Mouse (Mus musculus) monocyte, adult 2 months (primary cell): ENCODE measurements around the gene Dctpp1.

Experiments
- DNase-seq, 2 experiments: peaks; one replicate each; pipeline ENCODE4 v3.0.0; 2022; ENCODE audit warnings: low spot score in 2 of 2, low read depth in 1 of 2

Gene Dctpp1

DNA sequence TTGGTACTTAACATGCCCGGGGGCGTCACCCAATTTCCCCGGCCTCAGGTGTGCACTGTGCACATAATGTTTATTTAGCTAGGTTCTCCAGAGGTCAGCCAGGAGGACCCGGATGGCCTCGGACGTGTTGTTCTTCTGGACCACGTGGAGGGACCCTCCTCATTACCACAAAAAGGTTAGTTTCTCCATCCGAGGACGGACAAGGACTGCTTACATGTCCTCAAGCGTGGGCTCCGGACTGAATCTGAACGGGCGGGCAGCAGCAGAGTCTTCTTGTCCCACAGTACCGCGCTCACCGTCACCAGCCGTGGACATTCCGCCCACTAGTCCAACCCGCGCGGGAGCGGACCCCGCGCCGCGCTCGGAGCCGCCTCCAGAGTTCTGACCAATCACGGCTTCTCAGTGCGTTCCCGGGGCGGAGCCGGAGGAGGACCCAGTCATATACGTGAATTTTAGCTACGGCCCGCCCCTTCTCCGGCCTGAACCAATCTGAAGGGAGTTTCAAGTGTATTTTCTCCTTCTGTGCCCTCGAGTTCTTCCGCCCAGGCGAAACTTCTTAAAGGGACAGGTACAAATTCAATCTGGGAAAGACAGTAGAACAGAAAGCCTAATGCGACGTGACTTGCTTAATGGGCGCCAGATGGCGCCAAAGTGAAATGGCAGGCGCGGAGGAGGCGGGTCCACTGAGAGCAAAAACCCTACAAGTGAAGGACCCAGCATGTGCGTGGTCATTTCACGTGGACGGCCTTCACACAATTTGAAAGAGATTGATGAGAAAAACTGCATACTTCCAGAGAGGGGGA, at the start of gene Dctpp1:
Dctpp1 (minus strand) TSS at position 401 of the 803 bp plus-strand sequence.
- peak; percentile 89 to 94 for DNase-seq

DNA sequence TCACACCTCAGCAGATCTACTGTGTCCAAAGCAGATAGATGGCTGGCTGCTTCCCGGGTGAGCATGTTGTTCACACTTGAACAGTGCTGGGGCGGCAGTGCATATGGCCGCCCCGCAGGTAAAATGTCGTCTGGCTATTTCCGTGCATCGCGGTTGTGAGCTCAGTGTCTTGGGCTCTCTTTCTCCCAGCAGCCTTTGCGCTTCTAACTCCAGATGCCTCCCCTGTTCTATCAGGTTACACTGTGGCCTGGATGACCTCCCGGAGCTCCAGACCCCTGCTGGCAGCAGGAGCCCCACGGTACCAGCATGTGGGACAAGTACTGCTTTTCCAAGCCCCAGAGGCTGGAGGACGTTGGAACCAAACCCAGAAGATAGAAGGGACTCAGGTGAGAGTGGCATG, 49.4 kb upstream of the Dctpp1 start:
- no peak for DNase-seq

DNA sequence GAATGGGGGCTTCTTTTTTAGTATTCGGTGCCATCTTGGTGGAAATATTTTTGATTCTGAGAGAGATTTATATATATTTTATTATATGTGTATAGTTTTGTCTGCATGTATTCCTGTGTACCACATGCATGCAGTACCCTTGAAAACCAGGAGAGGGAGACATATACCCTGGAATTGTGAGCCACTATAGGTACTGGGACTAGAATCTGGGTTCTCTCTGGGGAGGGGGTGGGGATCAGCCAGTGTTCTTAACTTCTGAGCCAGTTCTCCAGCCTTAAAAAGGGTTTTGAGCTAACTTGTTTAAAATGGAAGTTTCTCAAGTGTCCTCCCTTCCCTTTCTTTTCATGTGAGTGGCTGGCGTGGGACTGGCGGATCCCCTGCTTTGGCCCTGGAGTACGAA, 48.4 kb upstream of the Dctpp1 start:
- no peak for DNase-seq

DNA sequence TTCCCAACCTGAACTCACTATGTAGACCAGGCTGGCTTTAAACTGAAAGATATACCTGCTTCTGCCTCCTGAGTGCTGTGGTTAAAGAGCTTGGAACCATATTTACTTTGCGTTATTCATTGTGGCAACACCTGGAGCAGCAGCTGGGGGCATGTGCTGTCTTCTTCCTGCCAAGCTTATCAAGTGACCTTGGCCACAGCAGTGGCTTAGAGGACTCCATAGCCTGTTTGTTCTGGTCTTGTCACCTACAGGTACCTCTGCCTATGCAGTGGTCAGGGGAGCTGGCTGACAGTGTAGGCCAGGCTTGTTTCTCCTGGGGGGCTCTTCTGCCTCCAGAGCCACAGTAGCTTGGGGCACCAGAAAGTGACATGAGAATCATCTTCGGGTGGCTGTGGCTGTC, 47.9 kb upstream of the Dctpp1 start:
- no peak for DNase-seq

DNA sequence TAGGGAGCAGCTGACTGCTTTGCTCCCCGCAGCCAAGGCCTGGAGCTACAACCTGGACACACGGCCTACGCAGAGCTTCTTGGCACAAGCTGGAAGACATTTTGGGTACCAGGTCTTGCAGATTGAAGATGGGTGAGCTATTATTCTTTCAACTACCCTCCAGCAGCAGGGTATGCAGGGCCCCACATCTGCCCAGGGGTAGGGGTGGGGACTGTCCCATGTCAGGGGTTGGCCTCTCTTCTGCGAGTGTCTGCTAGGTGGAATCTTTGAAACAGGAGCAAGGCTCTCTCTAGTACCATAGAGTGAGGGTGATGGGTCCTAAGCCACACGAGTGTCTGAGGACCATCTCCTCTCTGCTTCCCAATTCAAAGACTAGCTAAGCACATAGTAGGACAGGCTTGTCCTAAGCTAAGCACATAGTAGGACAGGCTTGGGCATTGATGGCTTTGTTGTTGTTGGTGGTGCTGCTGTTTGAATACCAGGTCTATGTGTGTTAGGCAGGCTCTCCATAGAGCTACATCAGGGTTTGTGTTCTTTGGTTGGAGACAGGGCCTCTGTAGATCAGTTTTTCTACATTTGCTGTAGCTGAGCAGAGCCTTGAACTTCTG, 37.2 kb upstream of the Dctpp1 start:
- no peak for DNase-seq

DNA sequence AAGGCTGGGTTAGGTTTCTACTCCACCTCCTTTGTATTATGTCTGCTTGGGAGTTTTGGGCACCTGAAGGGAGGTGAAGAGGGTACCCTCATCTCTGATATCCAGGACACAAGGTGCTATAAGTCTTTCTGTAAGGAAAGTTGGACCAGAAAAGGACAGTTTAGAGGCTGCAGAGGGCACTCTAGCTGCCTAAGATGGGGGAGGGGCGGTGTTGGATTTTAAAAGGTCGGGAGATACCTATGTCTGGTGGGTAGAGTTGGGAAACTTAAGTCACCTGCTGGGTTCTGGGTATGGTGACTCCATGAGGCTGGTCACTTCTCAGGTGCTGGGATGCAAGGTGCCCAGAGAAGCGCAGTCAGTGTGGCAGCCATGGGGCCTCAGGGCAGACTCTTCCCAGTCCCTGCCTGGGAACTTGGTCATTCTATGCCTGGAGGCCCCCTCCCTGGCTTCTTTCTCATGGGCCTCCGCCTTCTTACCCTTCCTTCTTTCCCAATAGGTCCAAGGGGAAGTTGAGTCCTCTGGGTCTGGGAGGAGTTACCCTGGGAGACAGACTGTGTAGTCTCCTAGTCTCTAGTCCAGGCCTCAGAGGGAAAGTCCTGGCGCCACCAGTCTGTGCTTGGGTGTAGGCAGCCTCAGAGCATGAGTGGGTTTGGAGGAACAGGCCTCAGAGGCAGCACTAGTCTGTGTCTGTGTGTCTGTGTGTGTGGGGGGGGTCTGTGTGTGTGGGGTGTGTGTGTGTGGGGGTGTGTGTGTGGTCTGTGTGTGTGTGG, 36.5 kb upstream of the Dctpp1 start:
- DNase-seq: peak; percentile 37 to 59

DNA sequence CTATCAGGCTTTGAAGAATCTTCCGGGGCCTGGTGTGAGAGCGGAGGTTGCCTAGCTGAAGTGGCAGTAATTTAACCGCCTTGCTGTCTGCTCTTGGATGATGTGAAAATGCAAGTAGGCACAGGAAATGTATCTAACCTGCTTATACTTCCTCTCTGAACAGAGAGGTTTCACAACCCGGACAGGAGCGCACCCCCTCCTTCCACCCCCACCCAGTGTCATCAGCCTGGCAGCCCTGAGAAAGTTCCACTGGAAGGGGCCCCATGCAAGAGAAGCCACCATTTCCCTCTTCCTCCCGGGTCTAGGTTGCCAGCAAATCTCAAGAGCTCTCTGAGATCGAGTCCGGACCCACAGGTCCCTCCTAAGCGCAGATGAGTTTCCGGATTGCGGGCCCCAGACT, 35.6 kb upstream of the Dctpp1 start, which contains the start of gene Itgal:
Itgal (plus strand) TSS at position 163 of the 400 bp plus-strand sequence.
- peak; percentile 37 to 68 for DNase-seq

DNA sequence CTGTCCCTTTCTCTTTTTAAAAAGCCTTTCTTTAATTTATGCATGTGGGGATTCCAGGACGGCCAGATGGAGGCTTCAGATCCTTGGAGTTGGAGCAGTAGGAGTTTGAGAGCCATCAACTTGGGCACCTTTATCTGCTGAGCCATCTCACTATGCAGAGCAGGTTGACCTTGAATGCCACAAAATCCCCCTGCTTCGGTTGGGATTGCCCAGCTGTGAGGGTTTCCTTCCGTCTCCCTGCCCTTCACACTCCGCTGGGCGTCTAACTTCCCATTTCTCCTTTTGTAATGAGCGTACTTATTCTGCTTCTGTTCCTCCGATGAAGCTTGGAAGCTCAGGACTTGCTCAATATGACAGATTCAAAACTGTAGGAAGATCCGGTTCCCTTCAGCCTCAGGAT, 29.6 kb upstream of the Dctpp1 start:
- DNase-seq: peak in 1 of 2 experiments; percentile 26

DNA sequence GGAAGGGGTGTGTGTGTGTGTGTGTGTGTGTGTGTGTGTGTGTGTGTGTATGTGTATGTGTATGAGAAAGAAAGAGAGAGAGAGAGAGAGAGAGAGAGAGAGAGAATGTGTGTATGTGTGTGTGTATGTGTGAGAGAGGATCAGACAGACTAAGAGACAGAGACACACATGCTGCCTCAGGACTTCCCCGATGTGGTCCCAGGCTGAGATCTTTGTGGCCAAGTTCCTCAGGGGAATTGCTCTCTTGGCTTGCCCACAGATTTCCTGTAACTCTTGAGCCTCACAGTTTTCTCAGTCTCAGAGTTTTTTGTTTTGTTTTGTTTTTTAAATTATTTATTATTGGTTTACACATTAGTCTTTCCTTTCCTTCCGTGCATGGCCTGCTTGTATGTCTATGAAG, 28.8 kb upstream of the Dctpp1 start:
- DNase-seq: no peak

DNA sequence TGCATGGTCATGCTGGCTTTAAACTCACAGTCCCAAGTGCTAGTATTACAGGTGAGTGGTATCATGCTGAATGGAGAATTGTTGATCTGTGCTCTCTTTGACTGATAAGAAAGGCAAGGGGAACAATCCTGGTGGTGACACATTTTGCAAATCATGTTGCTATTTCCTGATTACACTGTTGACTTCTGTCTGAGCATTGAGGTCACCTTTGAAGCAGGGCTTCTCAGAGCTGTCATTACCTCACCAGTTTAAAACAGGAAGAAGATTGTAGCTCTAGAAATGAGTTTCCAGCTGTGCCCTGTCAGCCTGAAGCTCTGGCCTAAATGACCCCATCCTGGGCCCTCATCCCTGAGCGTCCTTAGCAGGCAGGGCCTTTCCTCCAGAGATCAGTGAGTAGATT, 27.4 kb upstream of the Dctpp1 start:
- no peak for DNase-seq

DNA sequence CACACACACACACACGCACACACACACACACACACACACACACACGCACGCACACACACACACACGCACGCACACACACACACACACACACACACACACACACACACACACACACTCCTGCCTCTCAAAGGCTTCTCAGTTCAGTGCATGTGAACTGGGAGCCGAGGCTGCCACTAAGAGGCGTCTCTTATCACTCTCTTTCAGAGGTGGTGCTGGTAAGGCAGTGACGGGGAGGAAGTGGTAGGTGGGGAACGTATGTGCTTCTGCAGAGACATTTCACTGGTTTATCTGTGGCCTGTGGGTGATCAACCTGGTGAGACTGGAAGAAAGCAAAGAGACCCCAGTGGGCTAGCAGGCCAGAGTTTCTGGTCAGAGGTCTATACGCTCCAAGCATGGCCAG, 24.6 kb upstream of the Dctpp1 start:
- no peak for DNase-seq

DNA sequence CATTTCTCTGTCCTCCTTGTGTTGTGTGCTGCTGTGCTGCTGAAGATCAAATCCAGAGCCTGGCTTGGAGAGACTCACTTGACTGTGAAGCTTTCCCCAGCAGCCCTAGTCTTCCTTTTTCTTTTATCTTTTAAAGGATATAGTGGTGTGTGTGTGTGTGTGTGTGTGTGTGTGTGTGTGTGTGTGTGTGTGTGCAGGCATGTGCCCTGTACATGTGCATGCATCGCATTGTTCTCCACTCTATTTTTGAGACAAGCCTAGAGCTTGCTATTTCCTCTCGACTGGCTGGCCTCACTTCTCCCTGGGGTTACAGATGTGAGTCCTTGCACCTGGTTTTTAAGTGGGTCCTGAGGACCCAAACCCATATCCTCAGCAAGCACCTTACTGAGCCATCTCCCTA, 21.7 kb upstream of the Dctpp1 start:
- DNase-seq: no peak

DNA sequence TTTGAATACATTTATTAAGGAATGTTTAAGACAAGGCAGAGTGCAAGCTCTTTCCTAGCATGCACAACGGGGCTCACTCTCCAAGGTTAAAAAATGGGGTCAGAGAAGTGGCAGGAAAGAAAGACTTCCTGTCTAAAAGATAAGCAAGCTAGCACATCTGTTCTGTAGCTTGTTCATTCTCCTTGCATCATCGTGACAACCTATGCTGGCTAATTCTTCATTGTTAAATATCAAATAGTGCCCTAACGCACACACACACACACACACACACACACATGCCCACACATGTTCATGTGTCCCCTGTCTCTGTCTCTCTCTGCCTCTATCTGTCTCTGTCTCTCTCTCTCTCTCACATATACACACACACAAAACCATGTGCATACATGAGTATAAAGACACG, 20.6 kb upstream of the Dctpp1 start:
- no peak for DNase-seq

DNA sequence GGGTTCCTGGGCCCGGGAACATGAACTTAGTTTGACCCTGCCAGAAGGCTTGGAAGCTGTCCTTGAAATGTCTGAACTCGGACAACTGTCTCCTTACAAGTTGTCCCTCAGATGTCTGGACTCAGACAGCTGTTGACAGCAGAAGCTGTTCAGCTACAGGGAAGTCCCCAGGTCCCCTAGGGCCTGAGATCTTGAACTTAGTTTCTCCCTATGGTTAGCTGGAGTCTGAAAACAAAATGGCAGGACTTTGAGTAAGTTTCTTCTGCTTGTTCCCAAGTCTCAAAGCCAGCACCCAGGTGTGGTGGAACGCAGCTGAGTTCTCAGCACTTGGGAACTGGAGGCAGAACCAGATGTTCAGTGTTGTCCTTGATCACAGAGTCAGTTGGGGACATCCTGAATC, 19.6 kb upstream of the Dctpp1 start:
- no peak for DNase-seq

DNA sequence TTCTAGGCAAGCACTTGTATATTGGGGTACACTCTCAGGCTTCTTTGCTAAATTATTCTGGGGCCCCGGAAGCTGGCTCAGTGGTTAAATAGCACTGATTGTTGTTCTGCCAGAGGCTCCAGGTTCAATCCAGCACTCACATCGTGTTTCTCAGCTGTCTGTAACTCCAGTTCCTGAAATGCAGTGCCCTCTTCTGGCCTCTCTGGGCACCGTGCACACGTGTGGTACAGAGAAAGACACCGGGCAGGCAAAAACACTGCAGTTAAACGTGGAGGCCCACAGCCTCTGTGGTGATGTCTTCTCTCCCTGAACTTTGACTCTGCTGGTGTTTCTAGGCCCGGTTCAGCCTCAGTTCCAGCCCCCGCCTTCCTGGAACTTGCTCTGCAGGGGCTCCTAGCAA, 17.8 kb upstream of the Dctpp1 start:
- DNase-seq: no peak

DNA sequence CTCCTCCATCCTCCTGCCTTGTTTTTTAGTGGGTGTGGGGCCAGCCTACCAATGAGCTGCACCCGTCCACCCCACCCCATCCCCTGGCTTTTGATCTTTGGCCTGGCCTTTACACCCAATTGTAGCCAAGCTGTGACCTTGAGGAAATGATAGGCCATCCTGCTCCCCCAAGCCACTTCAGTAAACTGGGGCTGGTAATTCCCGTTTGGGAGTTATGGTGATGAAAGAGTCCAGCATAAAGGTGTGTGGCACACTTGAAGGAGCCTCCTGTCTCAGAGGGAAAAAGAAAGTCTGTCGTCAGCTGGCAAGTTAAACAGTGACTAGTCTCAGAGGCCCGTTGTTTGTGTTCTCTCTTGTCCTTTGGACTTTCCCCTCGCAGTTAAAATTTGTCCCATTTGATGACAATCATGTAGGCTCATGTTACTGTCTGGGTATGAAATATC, 16.0 kb upstream of the Dctpp1 start:
- no peak for DNase-seq

DNA sequence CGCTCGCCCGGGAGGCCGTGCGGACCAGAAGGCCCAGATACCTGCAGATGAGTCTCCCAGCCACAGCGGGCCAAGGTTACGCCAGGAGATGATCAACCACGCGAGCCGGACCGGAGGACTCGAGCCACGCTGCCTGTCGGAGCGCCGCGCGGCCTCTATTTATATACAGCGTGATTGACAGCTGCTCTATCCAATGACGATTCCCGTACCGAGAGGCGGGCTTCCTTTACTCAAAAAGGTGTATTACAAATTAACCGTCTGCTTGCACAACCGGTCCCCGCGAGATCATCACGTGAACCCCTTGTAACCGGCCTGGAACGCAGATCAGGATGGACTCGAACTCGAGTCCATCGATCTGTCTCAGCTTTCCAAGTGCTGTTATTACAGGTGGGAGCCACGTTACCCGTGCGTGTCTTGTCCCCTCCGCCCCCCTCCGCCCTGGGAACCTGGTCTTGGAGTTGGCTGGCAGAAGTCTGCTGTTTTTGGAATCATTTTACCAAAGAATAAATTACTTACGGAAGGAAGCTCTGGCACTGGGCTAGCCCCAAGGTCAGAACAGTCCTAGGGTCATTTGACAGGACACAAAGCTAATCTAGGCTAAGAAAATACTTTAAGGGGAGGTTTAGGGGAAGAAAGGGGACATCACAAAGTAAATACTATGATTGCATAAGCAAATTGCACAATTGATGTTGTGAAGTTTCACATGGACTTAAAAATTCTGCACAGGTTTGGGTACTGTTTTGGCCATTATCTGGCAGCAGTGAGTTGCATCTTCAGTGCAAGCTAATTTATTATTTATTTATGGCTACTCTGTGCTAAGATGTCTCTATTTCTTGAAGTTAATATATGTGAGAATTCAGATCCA, 13.6 kb upstream of the Dctpp1 start, which contains the start of gene Sephs2:
Sephs2 (minus strand) TSS at position 131 of the 865 bp plus-strand sequence.
- peak; percentile 76 to 88 for DNase-seq

DNA sequence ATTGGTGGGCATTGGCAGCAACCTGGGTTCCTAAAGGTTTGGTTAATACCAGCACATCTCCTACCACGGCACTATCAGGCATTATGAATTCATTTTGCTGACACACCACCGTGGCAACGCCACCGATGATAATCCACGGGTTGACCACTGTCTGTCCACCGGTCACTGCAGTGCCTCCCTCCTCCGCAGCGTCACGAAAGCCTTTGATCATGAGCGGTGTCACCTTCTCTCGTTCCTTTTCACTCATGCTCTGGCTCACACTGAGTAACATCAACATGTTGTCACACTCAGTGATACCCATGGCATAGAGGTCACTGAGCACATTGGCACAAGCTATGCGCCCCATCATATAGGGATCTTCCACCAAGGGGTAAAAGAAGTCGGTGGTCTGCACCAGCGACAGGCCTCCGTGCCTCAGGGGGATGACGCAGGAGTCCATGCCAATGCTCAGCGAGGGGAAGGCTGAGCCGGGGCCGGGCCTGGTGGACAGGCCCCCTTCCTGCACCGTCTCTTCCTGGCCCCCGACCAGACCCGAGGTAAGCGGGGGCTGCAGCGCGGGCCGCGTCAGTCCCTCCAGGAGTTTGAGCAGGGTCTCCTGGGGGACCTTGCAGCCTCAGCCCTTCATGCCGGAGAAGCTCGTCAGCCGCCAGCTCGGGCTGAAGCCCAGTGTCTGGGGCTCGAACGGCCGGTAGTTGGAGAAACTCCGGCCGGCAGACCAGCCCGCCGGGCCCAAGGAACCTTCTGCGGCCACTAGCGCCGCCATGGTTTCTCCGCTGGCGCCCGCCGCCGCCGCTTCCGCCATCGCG, 12.8 kb upstream of the Dctpp1 start:
- DNase-seq: no peak

DNA sequence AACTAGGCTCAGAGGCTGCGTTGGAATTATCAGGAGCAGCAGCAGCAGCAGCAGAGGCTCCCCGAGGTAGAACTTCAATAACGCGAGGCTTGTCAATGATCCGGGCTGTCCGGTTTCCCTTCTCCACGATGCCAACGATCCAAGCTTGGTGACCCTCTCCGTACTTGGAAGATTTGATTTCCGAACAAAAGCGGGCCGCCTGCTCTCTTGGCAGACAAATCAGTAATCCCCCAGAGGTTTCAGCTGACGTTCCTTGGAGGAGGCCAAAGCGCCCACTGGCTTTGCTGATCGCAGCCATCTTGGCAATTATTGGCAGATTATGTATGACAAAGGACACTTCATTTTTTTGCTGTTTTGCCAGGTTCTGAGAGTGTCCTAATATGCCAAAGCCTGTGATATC, 12.1 kb upstream of the Dctpp1 start:
- DNase-seq: no peak

DNA sequence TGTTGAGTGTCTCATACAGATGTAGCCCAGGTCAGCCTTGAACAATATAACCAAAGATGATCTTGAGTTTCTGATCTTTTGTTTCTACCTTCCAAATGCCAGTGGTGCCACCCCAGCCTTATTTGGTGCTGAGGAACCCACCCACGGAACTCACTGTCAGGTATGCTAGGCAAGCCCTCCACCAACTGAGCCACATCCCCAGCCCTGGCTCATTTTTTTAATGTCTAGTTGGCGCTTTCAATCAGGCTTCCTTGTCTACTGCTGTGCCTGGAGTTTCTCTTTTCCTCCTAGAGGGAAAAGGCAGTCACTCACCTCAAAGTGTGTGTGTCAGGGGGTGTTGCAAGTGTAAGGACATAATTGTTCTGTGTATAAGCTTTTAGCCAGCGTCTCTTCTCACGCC, 10.6 kb upstream of the Dctpp1 start:
- DNase-seq: no peak
